Mouse (Mus musculus) CH12.LX (cell line): ENCODE measurements around the gene Dthd1. TPM values are rescaled to one million over a fixed set of nuclear protein-coding genes. Genes with fewer than 3 reads are reported as not detected.

ENCODE experiments used
- DNase-seq: peaks from one replicate; pipeline ENCODE4 v3.0.0-alpha.2; 2013; ENCODE audit errors: extremely low read depth
- H3K27ac ChIP-seq: 2 replicates; pipeline ENCODE4 v1.5.1; 2012; ENCODE audit warnings: low read depth, mild to moderate bottlenecking, control low read depth, moderate library complexity; ENCODE audit not compliant: insufficient read depth
- H3K27me3 ChIP-seq: replicated peaks from 2 replicates; pipeline ENCODE3; 2012; ENCODE audit warnings: inconsistent platforms
- H3K36me3 ChIP-seq, 2 experiments: replicated peaks in 1 of 2; 2 replicates each; pipeline versions ENCODE3 to v1.6.1; 2012; ENCODE audit warnings: inconsistent platforms in 1 of 2, low read length in 1 of 2, mild to moderate bottlenecking in 1 of 2, mixed read lengths in 1 of 2, moderate library complexity in 1 of 2; ENCODE audit not compliant: control insufficient read depth in 1 of 2, insufficient read depth in 1 of 2
- H3K4me1 ChIP-seq, 2 experiments: 2 replicates each; pipeline ENCODE4 v1.6.1; 2012; ENCODE audit warnings: inconsistent platforms in 1 of 2, moderate library complexity in 1 of 2; ENCODE audit not compliant: insufficient read depth in 2 of 2, control insufficient read depth in 1 of 2
- H3K4me2 ChIP-seq: 2 replicates; pipeline ENCODE4 v1.6.1; 2012; ENCODE audit warnings: low read depth, mild to moderate bottlenecking, control low read depth; ENCODE audit not compliant: poor library complexity, insufficient read depth, severe bottlenecking
- H3K4me3 ChIP-seq, 3 experiments: fragments of 150-350 bp in 1 of 3; sonication (generic) in 1 of 3; replicated peaks in 1 of 3; 2 replicates each; pipeline versions ENCODE3 to v1.5.1; 2011 to 2012; ENCODE audit warnings: low read depth in 2 of 3, low read length in 2 of 3, mild to moderate bottlenecking in 2 of 3, moderate library complexity in 2 of 3, control low read depth in 1 of 3, improper control_type of control experiment in 1 of 3, inconsistent platforms in 1 of 3, mixed read lengths in 1 of 3; ENCODE audit not compliant: poor library complexity in 1 of 3
- H3K79me2 ChIP-seq: replicated peaks from 2 replicates; pipeline ENCODE4 v1.6.1; 2012; ENCODE audit warnings: mild to moderate bottlenecking, moderate library complexity; ENCODE audit not compliant: control insufficient read depth, poor library complexity, insufficient read depth, severe bottlenecking; ENCODE audit errors: extremely low read depth
- H3K9ac ChIP-seq: 2 replicates; pipeline ENCODE4 v1.6.1; 2012; ENCODE audit warnings: low read depth, mild to moderate bottlenecking, control low read depth, moderate library complexity; ENCODE audit not compliant: insufficient read depth
- H3K9me3 ChIP-seq: replicated peaks from 2 replicates; pipeline ENCODE3; 2012; ENCODE audit warnings: low read length, inconsistent platforms, mixed read lengths
- E2F4 ChIP-seq: IDR thresholded peaks from 2 replicates; pipeline ENCODE4 v1.6.1; 2011; ENCODE audit warnings: low read depth, low read length, improper control_type of control experiment; ENCODE audit not compliant: insufficient replicate concordance
- ELF1 ChIP-seq: IDR thresholded peaks from 2 replicates; pipeline ENCODE4 v1.6.1; 2014; ENCODE audit warnings: low read depth, mild to moderate bottlenecking, inconsistent platforms, low read length, improper control_type of control experiment
- GABPA ChIP-seq: IDR thresholded peaks from 2 replicates; pipeline ENCODE4 v1.6.1; 2012; ENCODE audit warnings: low read depth, low read length, improper control_type of control experiment, inconsistent platforms; ENCODE audit not compliant: insufficient replicate concordance
- HCFC1 ChIP-seq: IDR thresholded peaks from 2 replicates; pipeline ENCODE4 v1.6.1; 2012; ENCODE audit warnings: low read depth, mild to moderate bottlenecking, inconsistent platforms, low read length, improper control_type of control experiment
- IRF4 ChIP-seq: IDR thresholded peaks from 2 replicates; pipeline ENCODE4 v1.6.1; 2014; ENCODE audit warnings: low read depth, mild to moderate bottlenecking, inconsistent platforms, low read length, improper control_type of control experiment
- JUN ChIP-seq: IDR thresholded peaks from 2 replicates; pipeline ENCODE4 v1.6.1; 2011; ENCODE audit warnings: low read depth, mild to moderate bottlenecking, low read length, improper control_type of control experiment, moderate library complexity; ENCODE audit not compliant: insufficient read depth
- JUND ChIP-seq: conservative IDR thresholded peaks from 2 replicates; pipeline ENCODE4 v1.6.1; 2011; ENCODE audit warnings: low read depth, low read length, improper control_type of control experiment
- MAFK ChIP-seq: IDR thresholded peaks from 2 replicates; pipeline ENCODE4 v1.6.1; 2011; ENCODE audit warnings: low read length, improper control_type of control experiment; ENCODE audit not compliant: insufficient replicate concordance
- MAX ChIP-seq: IDR thresholded peaks from 2 replicates; pipeline ENCODE4 v1.6.1; 2011; ENCODE audit warnings: low read length, improper control_type of control experiment
- MAZ ChIP-seq: IDR thresholded peaks from 2 replicates; pipeline ENCODE4 v1.6.1; 2012; ENCODE audit warnings: low read depth, mild to moderate bottlenecking, inconsistent platforms, low read length, improper control_type of control experiment, moderate library complexity
- MEF2A ChIP-seq: IDR thresholded peaks from 2 replicates; pipeline ENCODE4 v1.6.1; 2014; ENCODE audit warnings: low read depth, mild to moderate bottlenecking, inconsistent platforms, low read length, improper control_type of control experiment, borderline replicate concordance
- MXI1 ChIP-seq: IDR thresholded peaks from 2 replicates; pipeline ENCODE4 v1.6.1; 2011; ENCODE audit warnings: mild to moderate bottlenecking, low read depth, low read length, improper control_type of control experiment
- NELFE ChIP-seq: IDR thresholded peaks from 2 replicates; pipeline ENCODE4 v1.6.1; 2011; ENCODE audit warnings: low read depth, low read length, improper control_type of control experiment
- PAX5 ChIP-seq: IDR thresholded peaks from 2 replicates; pipeline ENCODE4 v1.6.1; 2012; ENCODE audit warnings: low read length, inconsistent platforms, mixed read lengths
- POLR2A ChIP-seq: IDR thresholded peaks from 2 replicates; pipeline ENCODE4 v1.6.1; 2011; ENCODE audit warnings: low read depth, mild to moderate bottlenecking, improper control_type of control experiment, low read length
- RCOR1 ChIP-seq: conservative IDR thresholded peaks from 2 replicates; pipeline ENCODE4 v1.6.1; 2012; ENCODE audit warnings: low read depth, mild to moderate bottlenecking, inconsistent platforms, low read length, improper control_type of control experiment
- TBP ChIP-seq: conservative IDR thresholded peaks from 2 replicates; pipeline ENCODE4 v1.6.1; 2011; ENCODE audit warnings: low read depth, low read length, improper control_type of control experiment
- TCF12 ChIP-seq: IDR thresholded peaks from 2 replicates; pipeline ENCODE4 v1.6.1; 2014; ENCODE audit warnings: low read depth, mild to moderate bottlenecking, inconsistent platforms, low read length, improper control_type of control experiment
- USF1 ChIP-seq: IDR thresholded peaks from 2 replicates; pipeline ENCODE4 v1.6.1; 2014; ENCODE audit warnings: low read depth, mild to moderate bottlenecking, inconsistent platforms, low read length, improper control_type of control experiment
- USF2 ChIP-seq: conservative IDR thresholded peaks from 2 replicates; pipeline ENCODE4 v1.6.1; 2011; ENCODE audit warnings: low read depth, low read length, improper control_type of control experiment
- ZC3H11A ChIP-seq: IDR thresholded peaks from 2 replicates; pipeline ENCODE4 v1.6.1; 2012; ENCODE audit warnings: low read depth, mild to moderate bottlenecking, inconsistent platforms, low read length, improper control_type of control experiment
- dilution Hi-C: fragments of 300-500 bp; cut with MboI; formaldehyde crosslinking; loops from 2 replicates; pipeline ENCODE4 v1.14.3; 2020; ENCODE audit warnings: low sequenced_read_pairs; ENCODE audit not compliant: extremely low pct_unique_long_range_greater_than_20kb, extremely low pct_ligation_motif_present
- in situ Hi-C: fragments of 300-500 bp; cut with MboI; formaldehyde crosslinking; loops from 3 replicates; pipeline ENCODE4 v1.14.3; 2019; ENCODE audit warnings: low sequenced_read_pairs, low pct_ligation_motif_present, low pct_unique_long_range_greater_than_20kb, mixed read lengths
- polyA plus RNA-seq: library from polyadenylated mRNA; unstranded; fragments of >175 nt; gene quantifications from 2 replicates; pipeline ENCODE4 v1.2.1, GENCODE M21; 2012; ENCODE audit warnings: low read depth; ENCODE audit not compliant: insufficient read length
- total RNA-seq, 2 experiments: library from RNA; depleted of rRNA; stranded (reverse); fragments of 300-350 nt in 1 of 2; fragments of >200 nt in 1 of 2; gene quantifications; 2 replicates each; pipeline ENCODE4 v1.2.3; 2012 to 2014

Gene Dthd1
- total and polyA plus RNA-seq, 3 experiments, result not detected

GRCm38 (mm10) chr5:62771775-62772599 lies 41.6 kb upstream of the Dthd1 start:
- 0 out of 4 replicates have a peak, but pooled peaks cover 0 to under 1% of the 10 kb centered on the region in 2 experiments for H3K4me1 ChIP-seq
- no peak overlapping the region for H3K9ac ChIP-seq
- no peak for DNase-seq
- H3K27ac ChIP-seq, result no peak overlapping the region
- H3K4me3 ChIP-seq, result no peak overlapping the region
- no peaks in the 10 kb centered on the region for H3K27me3 ChIP-seq
- TF ChIP-seq POLR2A (no peak), GABPA (no peak), TBP (no peak)
- H3K36me3 ChIP-seq, result no peaks in the 10 kb centered on the region
- dilution Hi-C loops (no loop called here), in situ Hi-C loops (no loop called here)
- no peak overlapping the region for H3K4me2 ChIP-seq
- H3K9me3 ChIP-seq, result no peaks in the 10 kb centered on the region
- no peaks in the 10 kb centered on the region for H3K79me2 ChIP-seq

- no peak for DNase-seq
- in situ Hi-C loops (no loop called here), dilution Hi-C loops (no loop called here)
Measured at GRCm38 (mm10) chr5:62777804-62778203, 35.8 kb upstream of the Dthd1 start.

GRCm38 (mm10) chr5:62778682-62779081 lies 34.9 kb upstream of the Dthd1 start:
- Histone ChIP-seq H3K27ac (no peak overlapping the region), H3K4me1 (peaks cover 3 to 13% of the 10 kb centered on the region in 2 experiments; a peak in 2 of 4 replicates), H3K9me3 (no peaks in the 10 kb centered on the region), H3K4me3 (no peak overlapping the region), H3K4me2 (peak overlapping the region; percentile 36), H3K79me2 (no peaks in the 10 kb centered on the region), H3K36me3 (no peaks in the 10 kb centered on the region), H3K9ac (no peak overlapping the region), H3K27me3 (no peaks in the 10 kb centered on the region)
- in situ Hi-C loops (no loop called here), dilution Hi-C loops (no loop called here)
- TF ChIP-seq MAX (no peak), TBP (no peak), MXI1 (no peak), RCOR1 (no peak), USF2 (no peak), ZC3H11A (no peak), IRF4 (no peak), PAX5 (no peak), MAZ (no peak), ELF1 (no peak), JUN (no peak), HCFC1 (no peak), MEF2A (no peak), JUND (no peak), POLR2A (no peak)
- no peak for DNase-seq

More at GRCm38 (mm10) chr5:62777804-62778203, 35.8 kb upstream of the Dthd1 start:
- no peaks in the 10 kb centered on the region for H3K27me3 ChIP-seq
- no peaks in the 10 kb centered on the region for H3K9me3 ChIP-seq
- H3K4me1 ChIP-seq, result peaks cover 3 to 13% of the 10 kb centered on the region in 2 experiments; a peak in 2 of 4 replicates
- TF ChIP-seq JUN (no peak), RCOR1 (no peak), TBP (no peak), USF1 (no peak), GABPA (no peak), MXI1 (no peak), ZC3H11A (no peak), POLR2A (no peak), E2F4 (no peak), IRF4 (no peak), NELFE (no peak), MAFK (no peak), TCF12 (no peak)
- H3K9ac ChIP-seq, result no peak overlapping the region
- no peak overlapping the region for H3K27ac ChIP-seq
- H3K79me2 ChIP-seq, result no peaks in the 10 kb centered on the region
- H3K4me3 ChIP-seq, result no peak overlapping the region
- no peak overlapping the region for H3K4me2 ChIP-seq
- H3K36me3 ChIP-seq, result no peaks in the 10 kb centered on the region
